Mouse (Mus musculus) liver (tissue): ENCODE measurements at regions not wholly inside any gene's neighbourhood (a gene's known extent, or its start where the extent isn't known, plus 50 kb on each side); places are given as distances from the start of the nearest gene placed in this dataset.

Experiments used
- DNase-seq: peaks from one replicate; pipeline ENCODE4 v3.0.0-alpha.2; 2020; ENCODE audit warnings: mixed read lengths

GRCm38 (mm10) chrX:4899187-4899586 is 52.7 kb upstream of the Btbd35f27 start:
- DNase-seq = peak; percentile 1
